Mouse (Mus musculus): ENCODE measurements around the gene Mgrn1.

Gene Mgrn1

GRCm38 (mm10) chr16:4885760-4886689 is at the start of gene Mgrn1:
Gene Mgrn1, plus strand, starts transcription at chr16:4886249.
- no peak for DNase-seq (ENCODE audit: low spot score)

- no peak for DNase-seq (ENCODE audit: low spot score)
Measured at GRCm38 (mm10) chr16:4837631-4838030, 48.4 kb upstream of the Mgrn1 start.

- no peak for DNase-seq (ENCODE audit: low spot score)
Measured at GRCm38 (mm10) chr16:4839552-4839951, 46.5 kb upstream of the Mgrn1 start.

- no peak for DNase-seq (ENCODE audit: low spot score)
Measured at GRCm38 (mm10) chr16:4840231-4840630, 45.8 kb upstream of the Mgrn1 start.

- no peak for DNase-seq (ENCODE audit: low spot score)
Measured at GRCm38 (mm10) chr16:4847041-4847440, 39.0 kb upstream of the Mgrn1 start.

- DNase-seq (ENCODE audit: low spot score): no peak
Measured at GRCm38 (mm10) chr16:4848090-4848489, 38.0 kb upstream of the Mgrn1 start.

- DNase-seq (ENCODE audit: low spot score): no peak
Measured at GRCm38 (mm10) chr16:4850361-4850760, 35.7 kb upstream of the Mgrn1 start.

GRCm38 (mm10) chr16:4850938-4851628 is 35.0 kb upstream of the Mgrn1 start:
- DNase-seq (ENCODE audit: low spot score): no peak

GRCm38 (mm10) chr16:4855046-4855650 is 30.9 kb upstream of the Mgrn1 start:
- DNase-seq (ENCODE audit: low spot score): no peak

- DNase-seq (ENCODE audit: low spot score): no peak
Measured at GRCm38 (mm10) chr16:4861392-4861791, 24.7 kb upstream of the Mgrn1 start.

GRCm38 (mm10) chr16:4862863-4863483 is 23.1 kb upstream of the Mgrn1 start:
- peak; percentile 58 for DNase-seq (ENCODE audit: low spot score)

GRCm38 (mm10) chr16:4863742-4864141 is 22.3 kb upstream of the Mgrn1 start:
- no peak for DNase-seq (ENCODE audit: low spot score)

GRCm38 (mm10) chr16:4866101-4866695 is 19.9 kb upstream of the Mgrn1 start:
- DNase-seq (ENCODE audit: low spot score): no peak

- DNase-seq (ENCODE audit: low spot score): no peak
Measured at GRCm38 (mm10) chr16:4870490-4870889, 15.6 kb upstream of the Mgrn1 start.

GRCm38 (mm10) chr16:4871926-4872325 is 14.1 kb upstream of the Mgrn1 start:
- no peak for DNase-seq (ENCODE audit: low spot score)

- no peak for DNase-seq (ENCODE audit: low spot score)
Measured at GRCm38 (mm10) chr16:4875198-4876032, 10.6 kb upstream of the Mgrn1 start.

- no peak for DNase-seq (ENCODE audit: low spot score)
Measured at GRCm38 (mm10) chr16:4876033-4876680, 9.9 kb upstream of the Mgrn1 start.

- DNase-seq (ENCODE audit: low spot score): no peak
Measured at GRCm38 (mm10) chr16:4877195-4877594, 8.9 kb upstream of the Mgrn1 start.

- DNase-seq (ENCODE audit: low spot score): no peak
Measured at GRCm38 (mm10) chr16:4877701-4878100, 8.3 kb upstream of the Mgrn1 start.

GRCm38 (mm10) chr16:4878192-4878885 is 7.7 kb upstream of the Mgrn1 start:
- DNase-seq (ENCODE audit: low spot score): no peak

All from layer of hippocampus, adult 9-10 months (tissue).